Mouse (Mus musculus): ENCODE measurements at regions not wholly inside any gene's neighbourhood (a gene's known extent, or its start where the extent isn't known, plus 50 kb on each side); places are given as distances from the start of the nearest gene placed in this dataset.

- ATAC-seq (replicated peaks; ENCODE audit: low read depth, poor library complexity, severe bottlenecking) = no peak
These were observed 115.0 kb upstream of the Paqr3 start for GRCm38 (mm10) chr5:97226425-97226824.

- ATAC-seq (replicated peaks; ENCODE audit: low read depth, poor library complexity, severe bottlenecking) = no peak
These were observed 112.0 kb upstream of the Paqr3 start for GRCm38 (mm10) chr5:97223238-97223857.

GRCm38 (mm10) chr5:97222489-97223237 lies 111.3 kb upstream of the Paqr3 start:
- ATAC-seq (replicated peaks; ENCODE audit: low read depth, poor library complexity, severe bottlenecking) = no peak

- ATAC-seq (replicated peaks; ENCODE audit: low read depth, poor library complexity, severe bottlenecking) = no peak
These were observed 107.3 kb upstream of the Paqr3 start for GRCm38 (mm10) chr5:97218712-97219111.

- ATAC-seq (replicated peaks; ENCODE audit: low read depth, poor library complexity, severe bottlenecking) = no peak
These were observed 94.2 kb upstream of the Paqr3 start for GRCm38 (mm10) chr5:97205606-97206005.

GRCm38 (mm10) chr5:97204337-97204736 lies 92.9 kb upstream of the Paqr3 start:
- ATAC-seq (replicated peaks; ENCODE audit: low read depth, poor library complexity, severe bottlenecking) = no peak

GRCm38 (mm10) chr5:97203646-97204045 lies 92.2 kb upstream of the Paqr3 start:
- no peak for ATAC-seq (replicated peaks; ENCODE audit: low read depth, poor library complexity, severe bottlenecking)

- ATAC-seq (replicated peaks; ENCODE audit: low read depth, poor library complexity, severe bottlenecking) = no peak
These were observed 91.2 kb upstream of the Paqr3 start for GRCm38 (mm10) chr5:97202557-97202956.

- no peak for ATAC-seq (replicated peaks; ENCODE audit: low read depth, poor library complexity, severe bottlenecking)
These were observed 89.3 kb upstream of the Paqr3 start for GRCm38 (mm10) chr5:97200655-97201054.

GRCm38 (mm10) chr5:97195281-97195660 lies 83.9 kb upstream of the Paqr3 start:
- no peak for ATAC-seq (replicated peaks; ENCODE audit: low read depth, poor library complexity, severe bottlenecking)

GRCm38 (mm10) chr5:97194656-97195280 lies 83.4 kb upstream of the Paqr3 start:
- ATAC-seq (replicated peaks; ENCODE audit: low read depth, poor library complexity, severe bottlenecking) = no peak

GRCm38 (mm10) chr5:97192656-97193055 lies 81.3 kb upstream of the Paqr3 start:
- ATAC-seq (replicated peaks; ENCODE audit: low read depth, poor library complexity, severe bottlenecking) = no peak

GRCm38 (mm10) chr5:97190695-97191094 lies 79.3 kb upstream of the Paqr3 start:
- ATAC-seq (replicated peaks; ENCODE audit: low read depth, poor library complexity, severe bottlenecking) = no peak

- no peak for ATAC-seq (replicated peaks; ENCODE audit: low read depth, poor library complexity, severe bottlenecking)
These were observed 73.1 kb upstream of the Paqr3 start for GRCm38 (mm10) chr5:97184512-97184911.

GRCm38 (mm10) chr5:97181249-97181648 lies 69.9 kb upstream of the Paqr3 start:
- no peak for ATAC-seq (replicated peaks; ENCODE audit: low read depth, poor library complexity, severe bottlenecking)

- ATAC-seq (replicated peaks; ENCODE audit: low read depth, poor library complexity, severe bottlenecking) = no peak
These were observed 63.0 kb upstream of the Paqr3 start for GRCm38 (mm10) chr5:97174446-97174845.

GRCm38 (mm10) chr5:97167401-97168249 lies 56.2 kb upstream of the Paqr3 start:
- no peak for ATAC-seq (replicated peaks; ENCODE audit: low read depth, poor library complexity, severe bottlenecking)

- no peak for ATAC-seq (replicated peaks; ENCODE audit: low read depth, poor library complexity, severe bottlenecking)
These were observed 54.9 kb upstream of the Paqr3 start for GRCm38 (mm10) chr5:97166128-97166883.

Measured in common myeloid progenitor, adult 5-6 weeks (primary cell).